Mouse (Mus musculus): ENCODE measurements at regions not wholly inside any gene's neighbourhood (a gene's known extent, or its start where the extent isn't known, plus 50 kb on each side); places are given as distances from the start of the nearest gene placed in this dataset.

DNA sequence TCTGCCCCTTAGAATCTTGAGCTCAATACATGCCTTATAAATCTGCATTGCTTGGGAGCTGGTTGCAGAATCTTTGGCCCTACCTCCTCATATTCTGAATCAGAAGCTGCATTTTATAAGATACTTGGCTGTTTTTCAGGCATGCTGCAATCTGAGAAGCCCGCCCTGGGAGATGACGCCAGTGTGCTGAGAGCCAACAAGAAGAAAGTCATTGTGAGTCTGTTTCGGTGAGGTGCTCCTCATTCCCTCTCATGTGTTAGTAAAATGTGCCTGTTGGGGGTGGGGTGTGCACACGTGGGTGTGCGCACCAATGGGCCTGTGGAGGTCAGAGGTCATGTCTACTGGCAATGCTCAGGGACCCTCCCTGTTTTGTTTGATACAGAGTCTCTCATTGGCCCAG, 388.7 kb downstream of the Agtpbp1 start:
- H3K9ac ChIP-seq (ENCODE audit: low read length): no peak overlapping the region
- no peak for ATAC-seq
- H3K4me2 ChIP-seq (ENCODE audit: low read length): no peak overlapping the region
- no peaks in the 10 kb centered on the region for H3K27me3 ChIP-seq (replicated peaks; ENCODE audit: control insufficient read depth, insufficient read depth, low read length)
- DNase-seq (ENCODE audit: low spot score): peak; percentile 23
- no peaks in the 10 kb centered on the region for H3K4me1 ChIP-seq (ENCODE audit: control insufficient read depth, insufficient read depth, low read length)
- no peaks in the 10 kb centered on the region for H3K36me3 ChIP-seq (ENCODE audit: control insufficient read depth, insufficient read depth, low read length)
- no peaks in the 10 kb centered on the region for H3K9me3 ChIP-seq (replicated peaks; ENCODE audit: control insufficient read depth, low read length)
- 84% methylated on average over 5 of the region's 5 CpGs for WGBS
- no peak overlapping the region for H3K4me3 ChIP-seq (ENCODE audit: low read depth, low read length)
- no peak overlapping the region for H3K27ac ChIP-seq (ENCODE audit: low read depth, low read length)

DNA sequence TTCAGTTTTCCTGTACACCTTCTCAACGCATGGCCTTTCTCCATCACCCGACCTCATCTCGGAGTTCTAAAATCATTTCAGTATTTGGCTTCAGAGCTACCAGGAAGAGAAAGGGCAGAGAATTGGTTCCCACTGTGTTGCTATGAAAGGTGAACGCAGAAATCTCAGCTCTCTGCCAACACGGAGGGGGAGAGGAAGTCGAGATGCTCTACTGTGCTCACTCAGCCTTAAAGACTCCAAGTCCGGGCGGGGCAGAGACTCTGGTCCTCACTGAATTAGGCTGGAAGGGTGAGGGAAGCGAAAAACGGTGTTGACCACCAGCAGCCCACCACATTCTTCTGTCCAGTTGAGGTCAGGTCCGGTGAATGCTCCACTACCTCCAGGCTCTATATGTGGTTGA, 382.1 kb downstream of the Ntrk2 start:
- H3K9me3 ChIP-seq (replicated peaks; ENCODE audit: control insufficient read depth, low read length): no peaks in the 10 kb centered on the region
- H3K27ac ChIP-seq (ENCODE audit: low read depth, low read length): no peak overlapping the region
- H3K9ac ChIP-seq (ENCODE audit: low read length): no peak overlapping the region
- H3K4me2 ChIP-seq (ENCODE audit: low read length): no peak overlapping the region
- ATAC-seq: no peak
- H3K27me3 ChIP-seq (replicated peaks; ENCODE audit: control insufficient read depth, insufficient read depth, low read length): no peaks in the 10 kb centered on the region
- no peaks in the 10 kb centered on the region for H3K36me3 ChIP-seq (ENCODE audit: control insufficient read depth, insufficient read depth, low read length)
- no peak overlapping the region for H3K4me3 ChIP-seq (ENCODE audit: low read depth, low read length)
- H3K4me1 ChIP-seq (ENCODE audit: control insufficient read depth, insufficient read depth, low read length): no peaks in the 10 kb centered on the region
- 89% methylated on average over 11 of the region's 11 CpGs for WGBS
- no peak for DNase-seq (ENCODE audit: low spot score)
